Comparison of ENCODE assay signal across 8 mouse cellular contexts in genomic region chr17:21566728-21567349, GRCm38 (mm10). TPM values are rescaled to one million over a fixed set of nuclear protein-coding genes. Genes with fewer than 3 reads are reported as not detected.
DNase-seq lines count a peak whose midpoint lies in the region; ATAC-seq and TF ChIP-seq lines count a peak whose summit lies in the region.

Zfp948 (plus strand) TSS chr17:21567008.

- peak within 1 kb of the TSS; percentile 62 for H3K4me2 ChIP-seq in forebrain, embryonic 12.5 days
- H3K4me2 ChIP-seq in heart, embryonic 16.5 days (ENCODE audit: low read depth, low read length) = peak within 1 kb of the TSS; percentile 87
- peak within 1 kb of the TSS; percentile 92 for H3K4me2 ChIP-seq in liver, embryonic 14.5 days (ENCODE audit: low read depth)
- H3K4me2 ChIP-seq in neural tube, embryonic 11.5 days (ENCODE audit: low read depth) = peak within 1 kb of the TSS; percentile 72
- H3K4me2 ChIP-seq in stomach, embryonic 16.5 days (ENCODE audit: low read depth, low read length) = peak within 1 kb of the TSS; percentile 73

- peak; percentile 49 for TF ChIP-seq EP300 in liver, embryonic 14.5 days (IDR thresholded peaks at IDR 0.05; ENCODE audit: low read depth)

- H3K9ac ChIP-seq in forebrain, embryonic 12.5 days = peak within 1 kb of the TSS; percentile 63
- peak within 1 kb of the TSS; percentile 88 for H3K9ac ChIP-seq in heart, embryonic 16.5 days (ENCODE audit: low read length)
- peak within 1 kb of the TSS; percentile 80 for H3K9ac ChIP-seq in liver, embryonic 14.5 days (replicated peaks)
- peak within 1 kb of the TSS; percentile 69 for H3K9ac ChIP-seq in neural tube, embryonic 11.5 days (ENCODE audit: low read length)
- H3K9ac ChIP-seq in stomach, embryonic 16.5 days (ENCODE audit: low read length) = peak within 1 kb of the TSS; percentile 82

- peak; percentile 93 for ATAC-seq in cerebellum, adult (ENCODE audit: insufficient number of reproducible peaks, low FRiP score, low TSS enrichment)
- ATAC-seq in forebrain, embryonic 12.5 days (ENCODE audit: low FRiP score) = peak; percentile 94
- peak; percentile 94 for ATAC-seq in heart, embryonic 16.5 days (replicated peaks; ENCODE audit: extremely low read depth, insufficient read depth, low FRiP score)
- peak; percentile 88 for ATAC-seq in liver, embryonic 14.5 days (ENCODE audit: insufficient read depth)
- ATAC-seq in neural tube, embryonic 11.5 days (ENCODE audit: insufficient read depth, low FRiP score, low TSS enrichment) = peak; percentile 94
- ATAC-seq in stomach, embryonic 16.5 days (ENCODE audit: insufficient read depth, low FRiP score) = peak; percentile 97

- H3K9me3 ChIP-seq in forebrain, embryonic 12.5 days = no peaks in the 10 kb centered on the region
- H3K9me3 ChIP-seq in heart, embryonic 16.5 days (replicated peaks; ENCODE audit: control insufficient read depth, low read length) = no peaks in the 10 kb centered on the region
- H3K9me3 ChIP-seq in liver, embryonic 14.5 days (ENCODE audit: control insufficient read depth, low read length) = no peaks in the 10 kb centered on the region
- H3K9me3 ChIP-seq in neural tube, embryonic 11.5 days (ENCODE audit: control insufficient read depth, low read length) = no peaks in the 10 kb centered on the region
- H3K9me3 ChIP-seq in stomach, embryonic 16.5 days (replicated peaks; ENCODE audit: control insufficient read depth, low read length) = no peaks in the 10 kb centered on the region

- peaks cover 2% of the 10 kb centered on the region; the same call in 1 of the 2 replicates for H3K36me3 ChIP-seq in forebrain, embryonic 12.5 days (replicated peaks)
- H3K36me3 ChIP-seq in heart, embryonic 16.5 days (ENCODE audit: control insufficient read depth, insufficient read depth) = no peaks in the 10 kb centered on the region
- no peaks in the 10 kb centered on the region for H3K36me3 ChIP-seq in liver, embryonic 14.5 days (replicated peaks; ENCODE audit: control insufficient read depth, insufficient read depth, low read depth)
- H3K36me3 ChIP-seq in neural tube, embryonic 11.5 days (ENCODE audit: control insufficient read depth, insufficient read depth, low read length) = no peaks in the 10 kb centered on the region
- H3K36me3 ChIP-seq in stomach, embryonic 16.5 days (ENCODE audit: control insufficient read depth, insufficient read depth, low read length) = no peaks in the 10 kb centered on the region

- no peaks in the 10 kb centered on the region for H3K27me3 ChIP-seq in forebrain, embryonic 12.5 days
- H3K27me3 ChIP-seq in heart, embryonic 16.5 days (ENCODE audit: control insufficient read depth, insufficient read depth, low read length) = no peaks in the 10 kb centered on the region
- no peaks in the 10 kb centered on the region for H3K27me3 ChIP-seq in liver, embryonic 14.5 days (ENCODE audit: control insufficient read depth, insufficient read depth, low read length)
- H3K27me3 ChIP-seq in neural tube, embryonic 11.5 days (ENCODE audit: control insufficient read depth, insufficient read depth, low read length) = no peaks in the 10 kb centered on the region
- no peaks in the 10 kb centered on the region for H3K27me3 ChIP-seq in stomach, embryonic 16.5 days (ENCODE audit: control insufficient read depth, insufficient read depth, low read length)

- H3K4me3 ChIP-seq in forebrain, embryonic 12.5 days (replicated peaks) = peak within 1 kb of the TSS; percentile 64
- peak within 1 kb of the TSS; percentile 83 for H3K4me3 ChIP-seq in heart, embryonic 16.5 days (ENCODE audit: low read length)
- H3K4me3 ChIP-seq in liver, embryonic 14.5 days (ENCODE audit: insufficient read depth in 1 of 2, low read depth in 2 of 2, low read length in 2 of 2) = peak within 1 kb of the TSS; percentile 72 to 88
- H3K4me3 ChIP-seq in neural tube, embryonic 11.5 days (ENCODE audit: low read depth, low read length) = peak within 1 kb of the TSS; percentile 48
- peak within 1 kb of the TSS; percentile 76 for H3K4me3 ChIP-seq in stomach, embryonic 16.5 days (replicated peaks; ENCODE audit: low read length)

- peaks cover 9% of the 10 kb centered on the region for H3K4me1 ChIP-seq in forebrain, embryonic 12.5 days
- peaks cover 13% of the 10 kb centered on the region for H3K4me1 ChIP-seq in heart, embryonic 16.5 days (ENCODE audit: control insufficient read depth, insufficient read depth, low read length)
- peaks cover 4 to 11% of the 10 kb centered on the region in 2 experiments for H3K4me1 ChIP-seq in liver, embryonic 14.5 days (replicated peaks; ENCODE audit: control insufficient read depth in 2 of 2, insufficient read depth in 2 of 2, low read length in 1 of 2)
- 0 out of 2 replicates have a peak, but pooled peaks cover 3% of the 10 kb centered on the region for H3K4me1 ChIP-seq in neural tube, embryonic 11.5 days (ENCODE audit: control insufficient read depth, insufficient read depth, low read length)
- H3K4me1 ChIP-seq in stomach, embryonic 16.5 days (ENCODE audit: control insufficient read depth, insufficient read depth, low read length) = peaks cover 4% of the 10 kb centered on the region

- DNase-seq in ES-CJ7 (ENCODE audit: low read depth, low spot score) = peak; percentile 86
- peak; percentile 89 to 91 for DNase-seq in kidney, postnatal 36 days
- peak; percentile 66 to 81 (median 71) for DNase-seq in liver, embryonic 14.5 days (ENCODE audit: low read depth in 3 of 3, low spot score in 3 of 3)
- peak; percentile 84 for DNase-seq in neural tube, embryonic 11.5 days (ENCODE audit: low spot score)

- TF ChIP-seq CTCF in liver, embryonic 14.5 days (IDR thresholded peaks at IDR 0.05; ENCODE audit: low read depth) = peak; percentile 62; the same call in 1 of the 2 replicates

- 2% methylated on average over 29 of the region's 29 CpGs for WGBS in forebrain, embryonic 12.5 days
- WGBS in heart, embryonic 16.5 days = under 1% methylated on average over 29 of the region's 29 CpGs
- under 1% methylated on average over 29 of the region's 29 CpGs for WGBS in liver, embryonic 14.5 days (ENCODE audit: insufficient replicate concordance)
- under 1% methylated on average over 29 of the region's 29 CpGs for WGBS in neural tube, embryonic 11.5 days
- WGBS in stomach, embryonic 16.5 days = under 1% methylated on average over 29 of the region's 29 CpGs

- peak within 1 kb of the TSS; percentile 89 for H3K27ac ChIP-seq in forebrain, embryonic 12.5 days
- peak within 1 kb of the TSS; percentile 91 for H3K27ac ChIP-seq in heart, embryonic 16.5 days (ENCODE audit: low read length)
- peak within 1 kb of the TSS; percentile 89 for H3K27ac ChIP-seq in liver, embryonic 14.5 days
- peak within 1 kb of the TSS; percentile 69 for H3K27ac ChIP-seq in neural tube, embryonic 11.5 days (ENCODE audit: low read depth, low read length)
- peak within 1 kb of the TSS; percentile 92 for H3K27ac ChIP-seq in stomach, embryonic 16.5 days (ENCODE audit: low read length)

RNA-seq across cellular contexts. Expression of gene Zfp948, which starts in this region (rescaled TPM):
- 15.0 and 16.2 TPM in 2 replicates for polyA plus RNA-seq in forebrain, embryonic 12.5 days (2016; fragmentation: Nextera tagmentation; extraction: Ambion mirVana)
- 10.9 and 13.2 TPM in 2 replicates for polyA plus RNA-seq in heart, embryonic 16.5 days (2015; fragmentation: Nextera tagmentation; extraction: Ambion mirVana)
- 2.0 and 3.6 TPM in 2 replicates for polyA plus RNA-seq in liver, embryonic 14.5 days (2012; rRNA removed)
- polyA plus RNA-seq in liver, embryonic 14.5 days (2014; fragmentation: Nextera tagmentation; extraction: Ambion mirVana) = 6.3 and 7.6 TPM in 2 replicates
- polyA plus RNA-seq in neural tube, embryonic 11.5 days (2014; fragmentation: Nextera tagmentation; extraction: Ambion mirVana) = 19.7 and 20.4 TPM in 2 replicates
- 19.0 and 21.3 TPM in 2 replicates for polyA plus RNA-seq in stomach, embryonic 16.5 days (2015; fragmentation: Nextera tagmentation; extraction: Ambion mirVana)

Comparison
In these comparisons a context has a peak if more than half of its experiments do, and no peak if none do; other contexts are left out.
1. Peak in every context shown above with its lines: DNase-seq, ATAC-seq, H3K4me3 ChIP-seq and H3K27ac ChIP-seq.